Mouse (Mus musculus) ES-E14 (cell line): Measurements from ENCODE around the gene Primpol.

Experiments used
- CHD2 ChIP-seq: IDR thresholded peaks from 2 replicates; pipeline ENCODE4 v1.6.1; 2014; ENCODE audit warnings: mild to moderate bottlenecking, low read depth, low read length, inconsistent platforms
- MAFK ChIP-seq: IDR thresholded peaks from 2 replicates; pipeline ENCODE4 v1.6.1; 2014; ENCODE audit warnings: mild to moderate bottlenecking, low read depth, low read length, inconsistent platforms; ENCODE audit not compliant: insufficient read depth
- ZC3H11A ChIP-seq: IDR thresholded peaks from 2 replicates; pipeline ENCODE4 v1.6.1; 2012; ENCODE audit warnings: low read depth, mild to moderate bottlenecking, inconsistent platforms, low read length, borderline replicate concordance
- ZNF384 ChIP-seq: IDR thresholded peaks from 2 replicates; pipeline ENCODE4 v1.6.1; 2012; ENCODE audit warnings: low read depth, low read length, inconsistent platforms

DNA sequence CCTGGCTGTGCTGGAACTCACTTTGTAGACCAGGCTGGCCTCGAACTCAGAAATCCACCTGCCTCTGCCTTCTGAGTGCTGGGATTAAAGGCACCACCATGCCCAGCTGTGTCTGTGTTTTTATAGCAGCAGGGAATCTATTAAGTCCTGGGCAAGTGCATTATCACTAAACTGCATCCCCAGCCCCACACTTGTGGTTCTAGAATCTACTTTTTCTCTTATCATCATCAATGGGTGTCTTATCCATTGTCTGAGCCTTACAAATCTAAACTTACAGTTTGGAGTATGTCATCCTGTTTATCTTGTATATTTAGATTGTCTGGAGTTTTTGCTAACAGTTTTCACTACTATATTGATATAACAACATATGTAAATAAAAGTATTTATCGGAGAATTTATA is 28.3 kb downstream of the Primpol start:
- TF ChIP-seq ZNF384: no peak
- no peak for TF ChIP-seq MAFK
- no peak for TF ChIP-seq ZC3H11A
- TF ChIP-seq CHD2: no peak
